Mouse (Mus musculus): ENCODE results near the gene Axin2.

GRCm38 (mm10) chr11:108941836-108942235 is 21.7 kb downstream of the Axin2 start:
- no peak for TF ChIP-seq HCFC1 (IDR thresholded peaks at IDR 0.05; ENCODE audit: low read depth, low read length)
- TF ChIP-seq CTCF (conservative IDR thresholded peaks at IDR 0.05 in 1 of 2, IDR thresholded peaks at IDR 0.05 in 1 of 2; ENCODE audit: low read depth in 2 of 2, low read length in 2 of 2) = no peak
- TF ChIP-seq ETS1 (conservative IDR thresholded peaks at IDR 0.05; ENCODE audit: low read depth, low read length) = no peak
- TF ChIP-seq MYC (IDR thresholded peaks at IDR 0.05; ENCODE audit: low read depth, low read length) = no peak
- TF ChIP-seq E2F4 (IDR thresholded peaks at IDR 0.05; ENCODE audit: insufficient replicate concordance, low read depth, low read length) = no peak
- no peak for TF ChIP-seq EP300 (IDR thresholded peaks at IDR 0.05; ENCODE audit: low read length)
- TF ChIP-seq USF1 (IDR thresholded peaks at IDR 0.05; ENCODE audit: low read depth, low read length) = no peak
- TF ChIP-seq UBTF (IDR thresholded peaks at IDR 0.05; ENCODE audit: low read depth, low read length) = no peak
- no peak for TF ChIP-seq POLR2A (IDR thresholded peaks at IDR 0.05; ENCODE audit: low read depth, low read length)
- TF ChIP-seq ZC3H11A (IDR thresholded peaks at IDR 0.05; ENCODE audit: low read depth, low read length) = no peak
- no peak for TF ChIP-seq POLR2AphosphoS2 (IDR thresholded peaks at IDR 0.05; ENCODE audit: low read depth, low read length)
- TF ChIP-seq ZKSCAN1 (IDR thresholded peaks at IDR 0.05; ENCODE audit: borderline replicate concordance, low read depth, low read length) = no peak
- TF ChIP-seq SIN3A (IDR thresholded peaks at IDR 0.05; ENCODE audit: low read length) = no peak
- TF ChIP-seq TCF12 (IDR thresholded peaks at IDR 0.05; ENCODE audit: low read depth, low read length) = no peak
